Mouse (Mus musculus): ENCODE measurements at regions not wholly inside any gene's neighbourhood (a gene's known extent, or its start where the extent isn't known, plus 50 kb on each side); places are given as distances from the start of the nearest gene placed in this dataset.

DNA sequence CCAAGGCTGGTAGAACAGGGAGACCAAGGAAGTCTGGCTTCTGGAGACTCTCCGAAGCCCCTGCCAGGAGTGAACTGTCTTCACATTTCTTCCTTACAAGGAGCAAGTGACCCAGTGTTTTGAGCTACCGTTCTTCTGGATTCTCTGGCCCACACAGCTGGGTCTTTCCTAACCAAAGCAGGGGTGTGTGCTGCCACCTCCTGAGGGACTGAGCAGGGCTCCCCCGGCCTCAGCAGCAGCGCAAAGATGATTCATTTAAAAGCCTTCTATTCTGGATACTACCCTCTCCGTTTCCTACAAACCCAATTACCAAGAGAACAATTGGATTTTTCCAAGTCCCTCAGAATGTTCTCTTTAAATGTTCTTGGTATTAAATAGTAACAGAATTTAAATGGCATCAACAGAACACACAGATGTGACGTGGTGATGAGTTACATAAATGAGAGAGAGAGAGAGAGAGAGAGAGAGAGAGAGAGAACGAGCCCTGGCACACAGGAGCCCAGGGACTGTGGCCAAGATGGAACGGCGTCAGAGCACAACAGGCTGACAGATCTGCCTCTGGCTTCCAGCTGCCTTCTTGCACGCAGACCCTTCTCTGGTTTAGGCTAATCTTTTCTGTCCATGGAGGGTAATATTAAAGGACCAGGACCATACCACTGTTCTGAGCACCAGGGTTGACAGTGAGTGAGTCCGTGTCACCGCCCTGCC lies 191.6 kb downstream of the Agtpbp1 start:
- no peak overlapping the region for H3K4me3 ChIP-seq (ENCODE audit: low read depth, low read length)
- no peaks in the 10 kb centered on the region for H3K9me3 ChIP-seq (replicated peaks; ENCODE audit: control insufficient read depth, low read length)
- no peak overlapping the region for H3K4me2 ChIP-seq (ENCODE audit: low read depth, low read length)
- no peaks in the 10 kb centered on the region for H3K36me3 ChIP-seq (ENCODE audit: control insufficient read depth, insufficient read depth)
- H3K4me1 ChIP-seq (ENCODE audit: control insufficient read depth, low read depth, low read length) = no peaks in the 10 kb centered on the region
- no peak overlapping the region for H3K27ac ChIP-seq (ENCODE audit: low read length)
- no peak for ATAC-seq (ENCODE audit: low read depth)
- no peaks in the 10 kb centered on the region for H3K27me3 ChIP-seq (ENCODE audit: control insufficient read depth, insufficient read depth, low read depth, low read length)
- 64% methylated on average over 12 of the region's 12 CpGs for WGBS (ENCODE audit: insufficient replicate concordance)
- H3K9ac ChIP-seq (ENCODE audit: low read depth, low read length) = no peak overlapping the region

DNA sequence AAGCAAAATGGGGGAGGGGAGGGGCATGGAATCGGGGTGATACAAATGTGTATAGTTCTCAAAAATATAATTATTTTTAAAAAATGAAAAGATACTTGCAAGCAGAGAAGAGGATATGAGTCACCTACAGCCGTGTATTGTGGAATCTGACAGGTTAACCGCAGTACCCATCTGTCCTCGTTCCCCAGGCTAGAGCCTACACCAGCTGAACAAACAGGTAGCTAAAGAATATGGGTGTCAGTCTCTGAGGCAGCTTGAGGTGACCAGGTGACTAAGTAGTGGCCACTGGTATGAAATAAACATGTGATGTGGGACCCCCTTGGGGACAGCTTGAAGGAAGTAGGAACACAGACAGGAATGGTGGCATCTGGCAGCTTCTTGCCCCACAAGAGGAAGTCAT lies 192.2 kb downstream of the Agtpbp1 start:
- ATAC-seq (ENCODE audit: low read depth) = no peak
- no peaks in the 10 kb centered on the region for H3K27me3 ChIP-seq (ENCODE audit: control insufficient read depth, insufficient read depth, low read depth, low read length)
- no peaks in the 10 kb centered on the region for H3K4me1 ChIP-seq (ENCODE audit: control insufficient read depth, low read depth, low read length)
- WGBS (ENCODE audit: insufficient replicate concordance) = 63% methylated on average over 4 of the region's 4 CpGs
- no peak overlapping the region for H3K9ac ChIP-seq (ENCODE audit: low read depth, low read length)
- H3K4me2 ChIP-seq (ENCODE audit: low read depth, low read length) = no peak overlapping the region
- no peak overlapping the region for H3K27ac ChIP-seq (ENCODE audit: low read length)
- H3K4me3 ChIP-seq (ENCODE audit: low read depth, low read length) = no peak overlapping the region
- no peaks in the 10 kb centered on the region for H3K36me3 ChIP-seq (ENCODE audit: control insufficient read depth, insufficient read depth)
- no peaks in the 10 kb centered on the region for H3K9me3 ChIP-seq (replicated peaks; ENCODE audit: control insufficient read depth, low read length)

GRCm38 (mm10) chr13:59387627-59388325 lies 197.3 kb downstream of the Agtpbp1 start:
- Histone ChIP-seq H3K4me3 (ENCODE audit: low read depth, low read length) (no peak overlapping the region), H3K36me3 (ENCODE audit: control insufficient read depth, insufficient read depth) (no peaks in the 10 kb centered on the region), H3K9ac (ENCODE audit: low read depth, low read length) (no peak overlapping the region), H3K9me3 (replicated peaks; ENCODE audit: control insufficient read depth, low read length) (no peaks in the 10 kb centered on the region), H3K4me2 (ENCODE audit: low read depth, low read length) (no peak overlapping the region), H3K4me1 (ENCODE audit: control insufficient read depth, low read depth, low read length) (no peaks in the 10 kb centered on the region), H3K27me3 (ENCODE audit: control insufficient read depth, insufficient read depth, low read depth, low read length) (no peaks in the 10 kb centered on the region), H3K27ac (ENCODE audit: low read length) (no peak overlapping the region)
- no peak for ATAC-seq (ENCODE audit: low read depth)
- 62% methylated on average over 14 of the region's 14 CpGs for WGBS (ENCODE audit: insufficient replicate concordance)

DNA sequence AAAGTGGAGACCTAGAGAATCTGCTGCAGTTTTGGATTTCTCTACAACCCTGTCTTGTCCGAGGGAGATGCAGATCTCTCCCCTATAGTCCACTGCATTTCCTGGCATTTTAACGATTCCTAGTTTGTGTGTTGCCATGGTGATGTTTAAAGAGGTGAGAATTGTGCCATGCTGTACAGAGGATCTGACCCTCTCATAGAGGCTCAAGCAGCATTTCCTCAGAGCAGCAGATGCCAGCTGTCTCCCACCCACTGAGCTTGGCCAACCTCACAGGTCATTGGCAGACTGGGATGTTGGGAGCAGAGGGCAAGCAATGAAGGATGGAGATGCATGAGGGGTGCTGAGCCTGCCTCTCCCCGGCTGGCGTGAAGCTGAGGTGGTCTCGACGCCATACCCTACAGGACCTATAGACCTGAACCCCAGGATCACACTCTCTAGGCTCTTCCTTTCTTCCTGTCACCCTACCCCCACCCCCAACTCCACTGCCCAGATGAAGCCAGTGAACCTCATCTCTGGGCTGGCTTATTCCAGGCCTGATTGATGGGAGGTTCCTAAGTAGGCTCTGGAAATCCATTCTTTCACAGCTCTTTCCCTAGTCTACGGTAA lies 198.0 kb downstream of the Agtpbp1 start:
- 51% methylated on average over 7 of the region's 7 CpGs for WGBS (ENCODE audit: insufficient replicate concordance)
- no peaks in the 10 kb centered on the region for H3K27me3 ChIP-seq (ENCODE audit: control insufficient read depth, insufficient read depth, low read depth, low read length)
- no peak overlapping the region for H3K4me3 ChIP-seq (ENCODE audit: low read depth, low read length)
- no peak overlapping the region for H3K9ac ChIP-seq (ENCODE audit: low read depth, low read length)
- no peak for ATAC-seq (ENCODE audit: low read depth)
- H3K27ac ChIP-seq (ENCODE audit: low read length) = no peak overlapping the region
- no peaks in the 10 kb centered on the region for H3K9me3 ChIP-seq (replicated peaks; ENCODE audit: control insufficient read depth, low read length)
- H3K36me3 ChIP-seq (ENCODE audit: control insufficient read depth, insufficient read depth) = no peaks in the 10 kb centered on the region
- no peaks in the 10 kb centered on the region for H3K4me1 ChIP-seq (ENCODE audit: control insufficient read depth, low read depth, low read length)
- no peak overlapping the region for H3K4me2 ChIP-seq (ENCODE audit: low read depth, low read length)

GRCm38 (mm10) chr13:59385824-59386223 lies 199.2 kb downstream of the Agtpbp1 start:
- no peak overlapping the region for H3K4me3 ChIP-seq (ENCODE audit: low read depth, low read length)
- no peak for ATAC-seq (ENCODE audit: low read depth)
- no peak overlapping the region for H3K4me2 ChIP-seq (ENCODE audit: low read depth, low read length)
- H3K4me1 ChIP-seq (ENCODE audit: control insufficient read depth, low read depth, low read length) = no peaks in the 10 kb centered on the region
- H3K27me3 ChIP-seq (ENCODE audit: control insufficient read depth, insufficient read depth, low read depth, low read length) = no peaks in the 10 kb centered on the region
- no peaks in the 10 kb centered on the region for H3K36me3 ChIP-seq (ENCODE audit: control insufficient read depth, insufficient read depth)
- no peak overlapping the region for H3K9ac ChIP-seq (ENCODE audit: low read depth, low read length)
- no peak overlapping the region for H3K27ac ChIP-seq (ENCODE audit: low read length)
- 59% methylated on average over 6 of the region's 6 CpGs for WGBS (ENCODE audit: insufficient replicate concordance)
- no peaks in the 10 kb centered on the region for H3K9me3 ChIP-seq (replicated peaks; ENCODE audit: control insufficient read depth, low read length)

- Histone ChIP-seq H3K4me2 (ENCODE audit: low read depth, low read length) (no peak overlapping the region), H3K4me3 (ENCODE audit: low read depth, low read length) (no peak overlapping the region), H3K4me1 (ENCODE audit: control insufficient read depth, low read depth, low read length) (no peaks in the 10 kb centered on the region), H3K27me3 (ENCODE audit: control insufficient read depth, insufficient read depth, low read depth, low read length) (no peaks in the 10 kb centered on the region), H3K9me3 (replicated peaks; ENCODE audit: control insufficient read depth, low read length) (no peaks in the 10 kb centered on the region), H3K36me3 (ENCODE audit: control insufficient read depth, insufficient read depth) (no peaks in the 10 kb centered on the region), H3K27ac (ENCODE audit: low read length) (no peak overlapping the region), H3K9ac (ENCODE audit: low read depth, low read length) (no peak overlapping the region)
- WGBS (ENCODE audit: insufficient replicate concordance) = 69% methylated on average over 12 of the region's 12 CpGs
- ATAC-seq (ENCODE audit: low read depth) = no peak
These were observed 214.7 kb downstream of the Agtpbp1 start for GRCm38 (mm10) chr13:59370141-59370816.

DNA sequence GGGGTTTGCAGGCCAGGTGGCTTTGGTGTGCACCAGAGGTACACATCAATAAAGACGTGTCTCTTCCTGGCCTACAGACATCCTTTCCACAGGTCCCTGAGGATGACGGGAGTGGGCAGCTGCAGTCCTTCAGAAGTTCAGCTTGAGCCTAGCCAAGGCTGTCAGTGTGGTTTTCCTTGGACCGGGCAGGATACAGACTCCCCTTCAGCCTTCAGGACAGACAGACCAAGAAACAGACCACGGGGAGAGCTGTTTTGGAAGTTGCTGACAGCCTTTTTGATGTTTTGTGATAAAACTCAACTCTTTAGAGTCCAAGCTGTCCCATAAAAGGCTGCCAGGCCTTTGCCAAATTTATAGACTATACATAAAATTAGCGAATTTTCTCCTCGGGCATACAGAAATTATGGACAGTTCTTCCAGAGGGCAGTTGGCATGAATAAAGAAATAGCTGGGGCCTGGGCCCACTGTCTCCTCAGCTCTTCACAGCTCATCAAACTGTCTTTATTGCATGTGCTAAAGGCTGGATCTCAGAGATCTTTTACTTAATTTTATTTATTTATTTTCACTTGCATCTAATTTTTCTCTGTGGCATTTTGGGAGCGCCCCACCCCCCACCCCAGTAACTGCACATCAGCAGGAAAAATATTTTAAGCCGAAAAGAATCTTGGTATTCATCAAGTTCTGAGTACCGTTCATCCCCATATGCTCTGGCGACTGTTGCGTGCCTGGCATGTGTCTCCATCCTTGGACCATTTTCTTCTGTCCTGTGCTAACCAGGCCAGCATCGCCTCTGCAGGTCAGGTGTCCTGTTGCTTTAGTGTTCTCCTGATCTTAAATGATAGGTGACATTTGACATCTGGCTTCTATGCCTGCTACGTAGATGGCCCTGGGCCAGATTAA lies 216.2 kb downstream of the Agtpbp1 start:
- Histone ChIP-seq H3K9me3 (replicated peaks; ENCODE audit: control insufficient read depth, low read length) (no peaks in the 10 kb centered on the region), H3K27me3 (ENCODE audit: control insufficient read depth, insufficient read depth, low read depth, low read length) (no peaks in the 10 kb centered on the region), H3K9ac (ENCODE audit: low read depth, low read length) (no peak overlapping the region), H3K36me3 (ENCODE audit: control insufficient read depth, insufficient read depth) (no peaks in the 10 kb centered on the region), H3K4me2 (ENCODE audit: low read depth, low read length) (no peak overlapping the region), H3K27ac (ENCODE audit: low read length) (no peak overlapping the region), H3K4me3 (ENCODE audit: low read depth, low read length) (no peak overlapping the region), H3K4me1 (ENCODE audit: control insufficient read depth, low read depth, low read length) (no peaks in the 10 kb centered on the region)
- no peak for ATAC-seq (ENCODE audit: low read depth)
- 60% methylated on average over 13 of the region's 13 CpGs for WGBS (ENCODE audit: insufficient replicate concordance)

DNA sequence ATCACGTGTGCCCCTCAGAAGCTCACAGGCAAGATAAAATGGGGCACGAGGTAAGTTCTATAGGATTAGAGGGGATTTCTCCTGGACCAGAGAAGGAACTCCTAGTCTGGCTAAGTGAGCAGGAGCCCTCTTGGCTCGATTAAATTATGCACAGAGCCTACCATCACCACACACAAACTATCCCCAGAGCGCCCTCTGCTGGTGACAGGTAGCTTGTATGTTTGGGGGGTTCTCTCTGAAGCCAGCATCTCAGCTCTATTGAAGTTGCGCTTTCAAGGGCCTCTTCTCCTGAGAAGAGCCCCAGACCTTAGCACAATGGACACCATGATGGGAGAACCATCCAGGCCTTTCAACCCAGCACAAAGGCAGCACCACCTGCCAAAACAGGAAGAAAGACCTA lies 219.6 kb downstream of the Agtpbp1 start:
- no peak overlapping the region for H3K4me3 ChIP-seq (ENCODE audit: low read depth, low read length)
- no peaks in the 10 kb centered on the region for H3K36me3 ChIP-seq (ENCODE audit: control insufficient read depth, insufficient read depth)
- H3K9me3 ChIP-seq (replicated peaks; ENCODE audit: control insufficient read depth, low read length) = no peaks in the 10 kb centered on the region
- H3K27me3 ChIP-seq (ENCODE audit: control insufficient read depth, insufficient read depth, low read depth, low read length) = no peaks in the 10 kb centered on the region
- no peaks in the 10 kb centered on the region for H3K4me1 ChIP-seq (ENCODE audit: control insufficient read depth, low read depth, low read length)
- no peak overlapping the region for H3K9ac ChIP-seq (ENCODE audit: low read depth, low read length)
- ATAC-seq (ENCODE audit: low read depth) = no peak
- no peak overlapping the region for H3K4me2 ChIP-seq (ENCODE audit: low read depth, low read length)
- no peak overlapping the region for H3K27ac ChIP-seq (ENCODE audit: low read length)
- 34% methylated on average over 5 of the region's 5 CpGs for WGBS (ENCODE audit: insufficient replicate concordance)
